Mouse (Mus musculus) kidney, postnatal 25 days (tissue): ENCODE data around the gene Syce1.

Experiments
- DNase-seq, 2 experiments: peaks; one replicate each; pipeline ENCODE4 v3.0.0; 2021; ENCODE audit warnings: mixed read lengths in 2 of 2

Syce1 gene

GRCm38 (mm10) chr7:140787406-140788052, at the start of gene Syce1:
Syce1 (minus strand) TSS chr7:140787852.
- no peak for DNase-seq

GRCm38 (mm10) chr7:140836243-140837115, 48.8 kb upstream of the Syce1 start:
- DNase-seq = no peak

- no peak for DNase-seq
Measured at GRCm38 (mm10) chr7:140835758-140836087, 48.1 kb upstream of the Syce1 start.

- DNase-seq = peak in 1 of 2 experiments; percentile 59
Measured at GRCm38 (mm10) chr7:140834968-140835757, 47.5 kb upstream of the Syce1 start, which contains the start of gene Urah. Urah (plus strand) TSS chr7:140835018.

- DNase-seq = no peak
Measured at GRCm38 (mm10) chr7:140833341-140833740, 45.7 kb upstream of the Syce1 start.

GRCm38 (mm10) chr7:140831447-140831846, 43.8 kb upstream of the Syce1 start:
- no peak for DNase-seq

GRCm38 (mm10) chr7:140828171-140828881, 40.7 kb upstream of the Syce1 start:
- peak; percentile 81 to 91 for DNase-seq

- no peak for DNase-seq
Measured at GRCm38 (mm10) chr7:140822731-140823130, 35.1 kb upstream of the Syce1 start.

- DNase-seq = peak; percentile 53 to 79
Measured at GRCm38 (mm10) chr7:140821653-140822329, 34.1 kb upstream of the Syce1 start, which contains the start of gene Zfp941. Zfp941 (minus strand) TSS chr7:140822178.

- no peak for DNase-seq
Measured at GRCm38 (mm10) chr7:140821305-140821652, 33.6 kb upstream of the Syce1 start.

- no peak for DNase-seq
Measured at GRCm38 (mm10) chr7:140820173-140820572, 32.5 kb upstream of the Syce1 start.

GRCm38 (mm10) chr7:140812850-140813249, 25.2 kb upstream of the Syce1 start:
- no peak for DNase-seq

GRCm38 (mm10) chr7:140811714-140812113, 24.1 kb upstream of the Syce1 start:
- DNase-seq = no peak

GRCm38 (mm10) chr7:140810496-140810895, 22.8 kb upstream of the Syce1 start:
- no peak for DNase-seq

- peak; percentile 80 to 83 for DNase-seq
Measured at GRCm38 (mm10) chr7:140805704-140806103, 18.1 kb upstream of the Syce1 start.

GRCm38 (mm10) chr7:140802629-140803028, 15.0 kb upstream of the Syce1 start:
- DNase-seq = peak; percentile 56 to 70

GRCm38 (mm10) chr7:140798212-140798611, 10.6 kb upstream of the Syce1 start:
- DNase-seq = no peak

- DNase-seq = no peak
Measured at GRCm38 (mm10) chr7:140797619-140798018, 10.0 kb upstream of the Syce1 start.

GRCm38 (mm10) chr7:140793541-140793940, 5.9 kb upstream of the Syce1 start:
- no peak for DNase-seq

- no peak for DNase-seq
Measured at GRCm38 (mm10) chr7:140788053-140788435, 392 bp upstream of the Syce1 start.

GRCm38 (mm10) chr7:140780548-140780947, 7.1 kb downstream of the Syce1 start:
- DNase-seq = no peak
